Mouse (Mus musculus): ENCODE data around the gene Chl1.
A peak's percentile ranks its signal among the peaks of the same experiment; 100 is the strongest.

Chl1 gene

DNA sequence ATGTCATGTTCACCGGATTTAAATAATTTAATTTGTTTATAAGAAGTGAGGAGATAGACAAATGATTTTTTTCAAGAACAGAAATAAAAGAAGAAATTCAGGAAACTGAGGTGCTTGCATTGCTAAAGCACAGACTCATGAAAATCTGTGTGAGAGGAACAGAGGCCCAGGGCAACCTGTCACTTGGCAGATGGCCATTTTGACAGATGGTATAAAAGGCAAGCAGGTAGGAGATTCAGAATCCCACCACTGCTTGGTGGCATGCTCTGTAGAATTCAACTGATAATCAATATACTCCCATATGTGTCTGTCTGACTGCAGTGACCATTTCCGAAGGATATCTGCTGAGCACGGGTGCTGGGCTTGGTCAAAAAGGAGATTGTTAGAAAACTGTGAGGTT lies 162.7 kb downstream of the Chl1 start:
- DNase-seq: peak; percentile 86 to 90

DNA sequence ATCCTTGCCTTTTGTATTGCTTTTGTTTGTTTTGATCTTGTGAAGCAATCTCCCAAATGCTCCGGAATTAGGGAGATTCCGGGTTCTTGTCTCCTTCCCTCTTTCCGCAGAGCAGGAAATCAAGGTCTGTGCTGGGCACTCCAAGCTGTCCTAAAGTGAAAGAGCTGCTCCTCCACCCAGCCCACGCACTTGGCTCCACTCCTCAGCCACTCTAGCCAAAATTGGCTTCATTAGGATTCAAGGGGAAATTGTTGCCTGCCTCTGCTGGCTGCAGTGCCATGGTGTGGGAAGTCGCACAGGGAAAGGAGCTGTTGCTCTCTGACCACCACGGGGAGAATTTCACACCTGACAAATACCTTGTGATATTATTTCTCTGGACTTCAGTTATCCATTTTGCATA lies 163.9 kb downstream of the Chl1 start:
- peak; percentile 94 to 96 for DNase-seq

DNA sequence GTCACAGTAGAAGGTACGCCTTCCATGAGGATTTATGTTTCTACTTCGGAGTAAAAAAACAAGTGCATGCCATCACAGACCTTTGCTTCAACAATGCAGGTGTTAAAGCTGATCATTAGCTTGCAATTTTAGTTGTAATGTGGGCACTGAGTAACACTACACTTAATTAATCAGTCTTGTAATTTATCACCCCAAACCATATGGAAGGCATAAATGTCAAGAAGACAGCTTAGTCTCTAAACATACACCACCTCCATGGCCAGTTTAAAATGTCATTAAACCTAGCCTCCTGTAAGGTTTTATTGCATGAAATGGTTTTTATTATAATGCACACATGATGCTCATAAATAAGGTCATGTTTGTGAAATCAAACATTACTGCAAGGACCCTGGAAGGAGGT lies 164.8 kb downstream of the Chl1 start:
- DNase-seq: no peak

DNA sequence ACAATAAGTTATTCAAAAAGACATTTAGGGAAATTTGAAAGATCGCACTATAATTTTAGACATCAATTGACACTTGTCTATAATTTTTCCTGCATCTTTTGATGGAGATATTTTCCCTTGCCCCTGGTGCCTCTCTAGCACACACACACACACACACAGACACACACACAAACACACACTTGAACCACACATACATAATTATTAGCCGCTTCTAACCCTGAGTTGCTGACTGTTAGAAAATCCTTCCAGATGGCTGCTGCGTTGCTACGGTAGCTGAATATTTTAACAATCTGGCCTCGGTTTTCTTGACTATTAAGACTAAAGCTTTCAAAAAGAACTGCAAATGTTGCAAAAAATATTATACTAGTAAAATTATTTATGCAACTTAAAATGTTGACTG lies 166.3 kb downstream of the Chl1 start:
- DNase-seq: peak in 1 of 2 experiments; percentile 16

DNA sequence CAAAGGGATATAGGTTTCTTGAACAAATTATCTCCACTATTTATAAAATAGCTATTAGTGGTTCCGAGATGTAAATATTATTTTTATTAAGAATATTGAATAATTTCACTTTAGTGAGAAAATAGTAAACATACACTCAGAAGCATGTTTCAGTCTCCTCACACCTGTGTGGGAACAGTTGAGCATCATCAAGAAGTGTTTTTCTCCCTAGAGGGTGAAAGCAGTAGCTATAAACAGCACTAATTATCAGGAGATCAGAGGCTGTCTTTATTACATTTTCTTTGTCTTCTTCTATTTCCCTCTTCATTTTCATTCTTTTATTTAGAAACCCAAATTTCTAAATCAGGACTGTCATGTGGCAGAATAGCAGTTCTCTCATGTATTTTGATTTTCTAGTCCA lies 166.7 kb downstream of the Chl1 start:
- no peak for DNase-seq

DNA sequence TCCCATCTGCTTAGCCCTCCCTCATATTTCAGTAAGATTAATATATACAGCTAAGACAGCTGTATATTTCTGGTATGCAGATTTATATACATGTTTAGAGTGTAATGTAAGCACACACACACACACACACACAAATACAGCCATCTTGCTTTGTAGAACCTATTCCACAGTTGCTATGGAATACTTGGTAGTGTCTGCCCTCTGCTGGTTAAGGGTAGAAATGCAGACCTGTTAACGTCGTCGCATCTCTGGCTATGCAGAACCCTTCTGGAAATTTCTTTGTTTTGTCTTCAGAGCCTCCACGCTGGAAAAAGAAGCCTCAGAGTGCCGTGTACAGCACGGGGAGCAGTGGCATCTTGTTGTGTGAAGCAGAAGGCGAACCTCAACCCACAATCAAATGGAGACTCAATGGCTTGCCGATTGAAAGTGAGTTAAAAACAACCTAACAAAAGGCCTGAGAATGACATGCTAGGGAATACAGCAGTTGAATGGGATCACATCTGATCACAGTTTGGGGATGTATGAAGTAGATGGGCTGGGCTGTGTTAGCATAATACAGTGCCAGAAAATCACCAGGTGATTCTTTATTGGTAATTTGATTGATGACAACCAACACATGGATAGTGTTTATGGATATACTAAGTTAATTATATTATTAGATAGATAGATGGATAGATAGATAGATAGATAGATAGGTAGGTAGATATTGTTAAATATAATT lies 172.6 kb downstream of the Chl1 start:
- DNase-seq: peak; percentile 76 to 86

DNA sequence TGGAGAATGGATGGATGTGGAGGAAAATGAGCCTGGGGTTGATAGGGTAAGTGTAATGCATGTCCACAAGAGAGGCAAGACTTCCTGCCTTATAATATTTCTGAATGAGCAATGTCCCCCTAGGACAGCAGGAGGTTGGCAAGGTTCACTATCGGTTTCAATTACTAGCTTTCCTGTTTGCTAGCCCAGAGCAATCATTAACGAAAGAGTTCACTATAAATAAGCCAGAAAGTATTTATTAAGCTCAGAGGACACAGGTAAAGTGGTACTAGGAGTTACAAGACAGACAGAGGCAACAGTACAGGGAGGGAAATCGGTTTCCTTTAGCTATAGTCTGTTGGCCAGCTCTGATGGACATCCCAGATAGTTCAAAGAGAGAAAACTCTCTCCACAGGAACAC lies 182.1 kb downstream of the Chl1 start:
- DNase-seq: no peak

DNA sequence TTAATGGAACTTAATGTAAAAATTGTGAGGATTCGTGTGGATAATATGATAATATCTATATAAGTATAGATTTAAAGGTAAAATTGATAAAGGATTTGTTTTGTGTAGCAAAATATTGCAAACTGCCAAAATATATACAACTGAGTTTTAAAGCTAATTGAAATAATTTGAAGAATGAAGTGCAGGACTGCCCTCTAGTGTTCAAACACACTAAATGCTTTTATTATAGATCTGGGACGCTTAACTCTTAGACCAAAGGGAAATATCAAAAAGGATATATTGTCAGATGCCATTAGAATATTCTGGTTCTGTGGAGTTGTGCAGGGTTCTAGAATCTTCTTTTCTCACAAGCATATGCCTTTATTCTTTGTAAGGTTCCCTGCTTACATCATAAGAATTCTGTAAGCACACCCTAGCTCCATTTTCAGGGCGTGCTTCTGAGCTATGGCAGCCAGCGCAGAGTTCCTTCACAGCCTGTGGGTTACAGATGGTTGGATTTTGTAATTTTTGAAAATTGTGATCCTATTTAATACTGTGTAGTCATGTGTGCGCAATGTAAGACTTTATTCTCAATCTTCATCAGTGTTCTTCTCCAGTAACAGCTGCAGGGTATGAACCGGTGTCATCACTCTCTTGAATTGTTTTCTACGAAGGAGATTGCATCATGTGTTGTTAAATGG lies 187.1 kb downstream of the Chl1 start:
- DNase-seq: no peak

DNA sequence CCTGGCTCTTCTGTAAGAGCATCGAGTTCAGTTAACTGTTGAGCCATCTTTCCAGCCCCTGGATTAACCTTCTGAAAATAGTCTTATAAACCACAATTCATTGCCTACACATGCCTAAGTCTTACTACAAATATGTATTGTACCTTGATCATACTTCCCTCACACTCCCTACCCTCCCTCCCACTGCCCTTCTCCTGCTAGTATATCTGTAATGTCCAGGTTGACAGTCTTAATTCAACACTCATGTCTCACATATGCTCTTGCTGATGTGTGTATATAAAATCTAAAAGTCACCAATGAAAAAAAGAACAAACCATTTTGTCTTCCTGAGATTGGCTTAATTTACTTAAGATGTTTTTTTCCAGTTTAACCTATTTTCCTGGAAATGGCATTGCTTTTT lies 189.1 kb downstream of the Chl1 start:
- DNase-seq: no peak

DNA sequence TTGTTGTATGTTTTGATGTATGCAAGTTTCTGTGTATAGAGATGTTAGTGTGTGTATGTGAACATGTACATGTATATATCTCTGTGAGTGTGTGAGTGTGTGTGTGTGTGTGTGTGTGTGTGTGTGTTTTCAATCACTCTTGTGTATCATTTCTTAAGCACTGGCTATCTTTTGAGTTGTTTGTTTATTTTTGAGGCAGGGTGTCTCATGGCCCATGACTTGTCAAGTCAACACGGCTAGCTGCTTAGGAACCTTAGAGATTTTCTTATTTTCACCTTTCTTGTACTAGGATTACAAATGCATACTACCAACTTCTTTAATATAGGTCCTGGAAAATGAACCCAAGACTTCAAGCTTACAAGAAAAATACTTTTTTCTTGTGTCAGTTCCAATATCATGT lies 189.5 kb downstream of the Chl1 start:
- no peak for DNase-seq

DNA sequence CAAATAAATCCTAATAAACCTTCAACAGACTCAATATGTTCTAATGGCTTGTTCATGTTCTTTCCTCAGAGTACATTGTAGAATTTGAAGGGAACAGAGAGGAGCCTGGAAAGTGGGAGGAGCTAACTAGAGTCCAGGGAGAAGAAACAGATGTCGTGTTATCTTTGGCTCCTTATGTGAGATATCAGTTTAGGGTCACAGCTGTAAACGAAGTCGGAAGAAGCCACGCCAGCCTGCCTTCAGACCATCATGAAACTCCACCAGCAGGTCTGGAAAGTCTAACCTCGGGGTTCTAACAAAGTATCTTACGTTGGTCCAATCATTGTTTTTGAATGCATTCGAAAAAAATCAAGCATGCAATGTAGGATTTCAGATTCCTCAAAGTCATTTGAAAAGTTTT lies 189.9 kb downstream of the Chl1 start:
- DNase-seq: no peak

DNA sequence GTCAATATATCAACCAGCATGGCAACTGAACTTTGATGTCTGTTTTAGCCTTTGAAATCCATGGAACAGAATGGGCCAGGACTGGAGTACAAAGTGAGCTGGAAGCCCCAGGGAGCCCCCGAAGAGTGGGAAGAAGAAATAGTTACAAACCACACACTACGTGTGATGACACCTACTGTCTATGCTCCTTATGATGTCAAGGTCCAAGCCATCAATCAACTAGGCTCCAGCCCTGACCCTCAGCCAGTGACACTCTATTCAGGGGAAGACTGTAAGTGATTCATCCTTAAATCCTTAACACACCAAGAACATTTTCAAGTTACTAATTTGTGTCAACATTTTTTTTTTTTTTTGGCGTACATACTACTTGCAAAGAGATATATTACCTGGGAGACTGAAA lies 196.0 kb downstream of the Chl1 start:
- DNase-seq: no peak

DNA sequence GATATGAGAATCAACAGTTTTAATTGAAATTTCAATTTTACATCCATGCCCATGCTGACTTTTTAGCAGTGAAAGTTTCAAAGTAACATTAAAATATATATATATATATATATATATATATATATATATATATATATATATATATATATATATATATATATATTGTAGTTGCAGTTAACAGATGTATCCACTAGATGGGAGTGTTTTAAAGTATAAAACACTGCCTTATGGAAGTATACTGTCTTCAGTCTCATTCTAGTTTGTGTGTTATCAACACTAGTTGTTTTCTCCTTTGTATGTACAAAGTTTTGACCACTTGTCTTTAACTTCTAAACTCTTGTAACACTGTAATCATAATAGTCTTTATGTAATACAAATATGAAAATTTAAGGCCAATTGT lies 228.9 kb downstream of the Chl1 start:
- no peak for DNase-seq

DNA sequence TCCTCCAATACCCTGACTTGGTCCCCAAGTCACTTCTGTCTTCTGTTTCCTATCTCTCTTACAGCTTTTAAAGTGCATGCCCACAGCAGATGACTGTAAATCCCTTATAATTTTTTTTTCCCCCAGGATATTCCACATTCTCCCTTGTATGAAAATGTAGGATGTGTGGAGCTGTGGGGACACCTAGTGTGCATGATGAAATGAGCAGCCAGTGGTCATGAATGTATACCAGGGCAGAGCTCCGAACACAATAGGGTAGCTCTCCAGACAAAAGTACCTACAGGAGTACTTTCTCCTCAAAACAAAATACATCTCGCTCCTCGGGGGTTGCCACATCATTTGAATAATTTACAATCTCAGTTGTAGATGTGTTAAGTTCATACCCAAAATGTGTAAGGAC lies 232.4 kb downstream of the Chl1 start:
- DNase-seq: peak in 1 of 2 experiments; percentile 12

DNA sequence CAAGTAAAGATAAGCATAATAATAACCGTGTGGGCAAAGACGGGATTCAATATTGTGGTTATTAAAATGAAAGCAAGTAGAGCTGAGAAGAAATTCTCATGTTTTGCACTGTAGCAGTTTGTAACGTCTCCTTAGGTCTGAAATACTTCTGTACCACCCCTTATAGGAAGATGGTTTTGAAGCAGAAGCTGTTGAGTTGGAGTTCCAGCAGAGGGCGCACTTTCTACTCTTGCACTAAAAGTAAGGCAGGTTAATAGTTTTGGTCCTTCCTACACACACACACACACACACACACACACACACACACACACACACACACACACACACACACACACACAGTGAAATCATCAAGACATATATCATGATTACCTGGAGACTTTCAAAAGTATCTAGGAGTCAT lies 235.7 kb downstream of the Chl1 start:
- peak; percentile 17 to 62 for DNase-seq

DNA sequence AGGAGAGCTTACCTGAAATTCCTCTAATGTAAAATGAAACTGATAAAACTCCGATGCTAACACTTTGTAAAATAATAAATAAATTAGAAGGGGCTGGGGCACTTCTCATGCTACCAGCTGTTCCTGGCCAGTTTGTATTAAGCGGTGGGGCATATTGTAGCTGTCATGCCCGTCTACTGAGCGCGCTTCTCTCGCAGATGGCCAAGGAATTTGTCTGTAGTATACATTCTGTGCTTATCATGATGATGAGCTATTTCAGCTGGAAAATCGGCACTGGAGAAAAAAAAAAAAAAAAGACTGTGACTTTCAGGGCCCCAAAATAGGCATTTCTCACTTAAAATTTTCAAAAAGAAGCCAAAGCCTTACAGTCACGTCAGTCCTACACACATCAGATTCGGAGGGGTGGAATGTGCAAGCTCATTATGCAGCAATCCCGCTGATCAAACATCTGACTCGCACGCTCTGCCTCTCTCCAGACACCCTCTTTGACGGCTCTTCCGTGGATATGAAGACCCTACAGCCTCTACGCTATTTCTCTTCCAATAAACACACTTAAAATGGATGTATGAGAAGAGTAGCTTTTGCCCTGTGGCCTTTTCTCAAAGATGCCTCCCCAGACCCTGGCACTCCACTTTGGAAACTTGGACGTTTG lies 238.9 kb downstream of the Chl1 start:
- DNase-seq: no peak

DNA sequence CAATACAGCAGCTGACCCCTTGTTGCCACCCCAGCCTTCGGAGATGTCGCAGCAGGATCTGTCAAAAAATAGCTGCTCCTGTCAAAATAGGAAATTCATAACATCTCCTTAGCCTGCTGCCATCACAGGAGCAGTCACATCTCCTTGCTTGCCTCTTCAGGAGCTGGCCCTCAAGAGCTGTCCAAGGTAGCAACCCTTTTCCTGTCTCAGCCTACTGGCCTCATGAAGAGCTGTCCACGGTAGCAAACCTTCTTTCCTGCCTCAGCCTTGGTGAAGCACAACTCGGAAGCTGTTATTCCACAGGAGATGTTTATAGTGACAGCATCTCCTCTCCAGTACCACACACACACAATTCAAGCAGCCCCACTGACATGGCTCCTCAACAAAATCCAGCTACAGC lies 243.5 kb downstream of the Chl1 start:
- DNase-seq: no peak

DNA sequence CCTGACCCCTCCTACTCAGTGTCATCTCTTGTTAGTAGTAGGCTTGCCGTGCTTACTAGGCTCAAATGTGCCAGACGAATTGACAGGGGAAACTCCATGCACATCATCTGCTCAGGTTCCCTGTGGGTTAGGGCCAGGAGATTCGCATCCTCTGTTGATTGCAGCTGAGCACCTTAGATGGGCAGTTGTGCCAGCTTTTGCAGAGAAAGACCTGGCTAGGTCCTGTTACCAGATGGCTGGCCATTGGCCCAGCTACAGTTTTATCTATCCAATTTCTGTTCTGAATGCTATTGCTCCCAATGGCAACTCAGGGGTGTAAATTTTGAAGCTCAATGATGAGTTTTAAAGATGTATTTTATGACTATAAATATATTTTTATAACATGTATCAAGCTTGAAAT lies 256.4 kb downstream of the Chl1 start:
- peak in 1 of 2 experiments; percentile 23 for DNase-seq

DNA sequence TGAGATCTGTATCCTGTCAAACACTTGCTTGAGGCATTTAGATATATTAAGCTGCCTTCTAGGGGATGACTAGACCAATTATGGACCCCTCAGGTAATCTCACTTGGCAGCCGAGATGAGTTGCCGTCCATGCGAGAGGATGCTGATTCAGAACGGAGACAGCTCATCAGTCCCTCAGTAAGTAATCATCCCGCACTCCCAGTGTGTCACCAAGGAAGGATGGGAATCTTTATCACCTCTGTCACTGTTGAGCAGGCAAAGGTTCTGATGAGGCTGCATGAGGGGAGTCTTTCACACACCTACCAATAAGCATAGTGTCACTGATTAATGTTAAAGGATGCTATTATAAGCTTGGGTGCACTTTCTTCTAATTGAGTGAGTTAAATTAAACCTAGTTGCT lies 270.7 kb downstream of the Chl1 start:
- DNase-seq: no peak

DNA sequence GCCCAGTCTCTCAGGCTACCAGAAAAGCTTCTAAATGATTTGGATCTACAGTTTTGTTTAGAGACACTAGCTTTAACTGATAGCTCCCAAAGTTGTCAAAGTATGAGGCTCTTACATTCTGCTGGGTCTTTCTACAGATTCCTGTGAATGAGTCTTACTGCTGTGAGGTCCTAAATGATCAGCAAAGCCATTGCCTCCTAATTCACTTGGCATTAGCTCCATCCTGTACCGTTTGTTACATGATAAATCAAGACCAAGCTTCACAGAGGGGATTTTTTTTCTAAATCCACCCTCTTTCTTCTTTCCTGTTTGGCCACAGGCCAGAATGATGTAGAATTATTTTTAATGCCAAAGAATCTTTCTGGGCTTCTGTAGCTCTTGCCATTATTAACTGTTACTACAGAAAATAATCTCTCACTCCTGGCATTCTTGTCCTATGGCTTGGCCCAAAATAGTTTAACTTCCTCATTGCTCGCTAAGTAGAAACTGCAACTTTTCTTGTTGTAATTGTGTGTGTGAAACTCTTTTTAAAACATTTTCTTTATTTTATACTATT lies 280.8 kb downstream of the Chl1 start:
- no peak for DNase-seq

DNA sequence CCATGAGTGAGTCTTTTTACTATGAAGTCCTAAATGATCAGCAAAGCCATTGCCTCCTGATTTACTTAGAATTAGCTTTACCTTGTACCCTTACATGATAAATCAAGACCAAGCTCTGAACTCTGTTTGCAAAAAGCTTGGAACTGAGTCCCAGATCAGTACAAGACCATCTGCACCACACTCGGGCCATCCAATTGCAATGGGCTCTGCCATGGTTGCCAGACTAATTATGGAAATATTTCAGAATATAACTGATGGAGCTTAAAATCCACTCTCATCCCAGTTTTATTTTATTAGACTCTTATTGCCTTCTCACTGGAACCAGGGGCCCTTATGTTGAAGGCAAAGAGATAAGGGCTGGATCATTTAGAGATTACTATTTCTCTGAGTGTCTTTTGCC lies 284.9 kb downstream of the Chl1 start:
- DNase-seq: no peak
